ENCODE assay signal across 11 mouse cellular contexts in the genomic region with DNA sequence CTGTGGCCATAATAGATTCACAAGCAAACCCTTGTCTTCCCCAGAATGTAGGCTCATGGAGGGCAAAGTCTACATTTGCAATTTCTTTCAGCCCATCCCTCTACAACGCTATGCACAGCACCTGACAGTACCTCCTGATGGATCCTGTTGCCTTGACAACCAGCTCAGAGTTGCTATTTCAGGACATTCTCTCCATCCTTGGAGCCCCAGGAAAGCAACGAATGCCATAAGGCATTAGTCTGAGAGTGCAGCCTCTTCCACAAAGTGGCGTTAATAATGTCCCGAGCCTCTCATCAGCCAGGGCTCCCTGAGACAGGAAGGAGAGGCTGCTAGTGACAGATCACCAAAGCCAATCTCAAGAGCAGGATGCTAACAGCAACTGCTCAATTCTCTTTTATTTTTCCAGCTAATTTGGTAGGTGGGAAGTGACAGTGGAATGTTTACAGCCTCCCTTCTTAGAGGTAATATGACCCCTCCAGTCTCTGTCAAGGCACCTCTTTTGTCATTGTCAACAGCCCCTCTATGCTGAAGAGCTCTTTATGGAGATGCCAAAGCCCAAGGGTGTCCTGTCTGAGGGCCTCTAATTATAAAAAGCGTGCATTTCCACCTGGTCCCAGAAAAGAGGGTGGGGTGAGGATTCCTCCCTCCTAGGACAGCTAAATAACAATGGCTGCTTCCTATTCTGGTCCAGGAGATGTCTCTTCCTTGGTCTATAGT.
DNase-seq lines count a peak whose midpoint lies in the region; ATAC-seq lines count a peak whose summit lies in the region.
"Had no signal": no experiment of that assay in that cellular context is flagged by ENCODE, and none has a peak within 500 bp of the region (broad histone marks: within the 10 kb centered on the region; RNA-seq: fewer than 3 reads in every experiment).

No protein-coding gene starts in this region.

- no peak for DNase-seq in midbrain, embryonic 10.5 days (ENCODE audit: low spot score)
- DNase-seq in cerebellum, postnatal 10 days = peak; percentile 79 to 84
- no peak for DNase-seq in c-Kit-positive CD71-positive TER-119-positive erythroid progenitor cells, embryonic 14.5 days (ENCODE audit: low spot score)
- DNase-seq in liver = no peak
- DNase-seq: thymus, postnatal 36 days had no signal

- no peaks in the 10 kb centered on the region for H3K36me3 ChIP-seq in midbrain, embryonic 13.5 days
- H3K36me3 ChIP-seq in midbrain, embryonic 10.5 days = no peaks in the 10 kb centered on the region
- no peaks in the 10 kb centered on the region for H3K36me3 ChIP-seq in hindbrain, embryonic 16.5 days (ENCODE audit: control insufficient read depth, insufficient read depth, low read length)
- no peaks in the 10 kb centered on the region for H3K36me3 ChIP-seq in neural tube, embryonic 15.5 days

- H3K4me2 ChIP-seq in midbrain, embryonic 13.5 days (replicated peaks) = no peak overlapping the region
- no peak overlapping the region for H3K4me2 ChIP-seq in hindbrain, embryonic 16.5 days (ENCODE audit: low read length)
- no peak overlapping the region for H3K4me2 ChIP-seq in neural tube, embryonic 15.5 days

- 37% methylated on average over 5 of the region's 5 CpGs for WGBS in midbrain, embryonic 13.5 days
- WGBS in midbrain, embryonic 10.5 days = 62% methylated on average over 5 of the region's 5 CpGs
- 22% methylated on average over 5 of the region's 5 CpGs for WGBS in hindbrain, embryonic 16.5 days
- WGBS in neural tube, embryonic 15.5 days = 11% methylated on average over 5 of the region's 5 CpGs

- no peak overlapping the region for H3K9ac ChIP-seq in midbrain, embryonic 13.5 days (replicated peaks)
- no peak overlapping the region for H3K9ac ChIP-seq in hindbrain, embryonic 16.5 days (ENCODE audit: low read depth, low read length)
- H3K9ac ChIP-seq in neural tube, embryonic 15.5 days (replicated peaks) = no peak overlapping the region
- H3K9ac ChIP-seq: liver, embryonic 14.5 days had no signal

- H3K27ac ChIP-seq in midbrain, embryonic 13.5 days = peak overlapping the region; percentile 80
- H3K27ac ChIP-seq in midbrain, embryonic 10.5 days (replicated peaks) = no peak overlapping the region
- H3K27ac ChIP-seq in hindbrain, embryonic 16.5 days (ENCODE audit: low read depth, low read length) = peak overlapping the region; percentile 72
- H3K27ac ChIP-seq in neural tube, embryonic 15.5 days (replicated peaks) = no peak overlapping the region; the same call in 1 of the 2 replicates
- H3K27ac ChIP-seq: liver, embryonic 14.5 days had no signal

- H3K4me1 ChIP-seq in midbrain, embryonic 13.5 days (replicated peaks) = peaks cover 5% of the 10 kb centered on the region; the same call in 1 of the 2 replicates
- no peaks in the 10 kb centered on the region; the same call in 1 of the 2 replicates for H3K4me1 ChIP-seq in midbrain, embryonic 10.5 days
- peaks cover 3% of the 10 kb centered on the region; the same call in 1 of the 2 replicates for H3K4me1 ChIP-seq in hindbrain, embryonic 16.5 days (ENCODE audit: control insufficient read depth, insufficient read depth, low read depth, low read length)
- H3K4me1 ChIP-seq in neural tube, embryonic 15.5 days = peaks cover 10% of the 10 kb centered on the region; the same call in 1 of the 2 replicates

- H3K9me3 ChIP-seq in midbrain, embryonic 13.5 days = peaks cover 2% of the 10 kb centered on the region; the same call in 1 of the 2 replicates
- no peaks in the 10 kb centered on the region for H3K9me3 ChIP-seq in midbrain, embryonic 10.5 days (replicated peaks)
- no peaks in the 10 kb centered on the region for H3K9me3 ChIP-seq in hindbrain, embryonic 16.5 days (ENCODE audit: control insufficient read depth, low read length)
- H3K9me3 ChIP-seq in neural tube, embryonic 15.5 days (replicated peaks) = no peaks in the 10 kb centered on the region

- no peaks in the 10 kb centered on the region for H3K27me3 ChIP-seq in midbrain, embryonic 13.5 days
- no peaks in the 10 kb centered on the region for H3K27me3 ChIP-seq in midbrain, embryonic 10.5 days (ENCODE audit: low read depth, poor library complexity, severe bottlenecking)
- no peaks in the 10 kb centered on the region for H3K27me3 ChIP-seq in hindbrain, embryonic 16.5 days (replicated peaks; ENCODE audit: control insufficient read depth, insufficient read depth, low read length)
- H3K27me3 ChIP-seq in neural tube, embryonic 15.5 days (replicated peaks) = no peaks in the 10 kb centered on the region
- H3K27me3 ChIP-seq: CH12.LX had no signal

- no peak overlapping the region for H3K4me3 ChIP-seq in midbrain, embryonic 13.5 days (replicated peaks)
- H3K4me3 ChIP-seq in midbrain, embryonic 10.5 days = no peak overlapping the region
- H3K4me3 ChIP-seq in hindbrain, embryonic 16.5 days (ENCODE audit: low read length) = no peak overlapping the region
- H3K4me3 ChIP-seq in neural tube, embryonic 15.5 days (replicated peaks) = no peak overlapping the region

- peak; percentile 86 for ATAC-seq in midbrain, embryonic 13.5 days
- peak; percentile 91 for ATAC-seq in hindbrain, embryonic 16.5 days
- peak; percentile 38; the same call in 1 of the 2 replicates for ATAC-seq in neural tube, embryonic 15.5 days (ENCODE audit: low FRiP score)
- no peak for ATAC-seq in erythroblast, adult 5-6 weeks (replicated peaks; ENCODE audit: low FRiP score, poor library complexity, severe bottlenecking)

Comparison
In these comparisons a context has a peak if more than half of its experiments do, and no peak if none do; other contexts are left out.
1. H3K27ac ChIP-seq: peak in midbrain, embryonic 13.5 days (single experiment) and hindbrain, embryonic 16.5 days (single experiment); none in midbrain, embryonic 10.5 days (single experiment) and neural tube, embryonic 15.5 days (single experiment).
2. DNase-seq: peak in cerebellum, postnatal 10 days (2 of 2); none in midbrain, embryonic 10.5 days (single experiment), c-Kit-positive CD71-positive TER-119-positive erythroid progenitor cells, embryonic 14.5 days (single experiment) and liver (single experiment).